Mouse (Mus musculus) olfactory bulb, adult 2 months (tissue): ENCODE results near the gene Olfml3. TPM values are rescaled to one million over a fixed set of nuclear protein-coding genes. Genes with fewer than 3 reads are reported as not detected.

Experiments
- H3K27ac ChIP-seq: fragments of 200-500 bp; 2 replicates; pipeline ENCODE4 v1.5.1; 2012; ENCODE audit warnings: low read depth, low read length; ENCODE audit not compliant: insufficient read depth
- H3K4me1 ChIP-seq: fragments of 200-500 bp; 2 replicates; pipeline ENCODE4 v1.6.1; 2012; ENCODE audit warnings: low read length; ENCODE audit not compliant: control insufficient read depth, insufficient read depth
- H3K4me3 ChIP-seq: fragments of 200-500 bp; 2 replicates; pipeline ENCODE4 v1.5.1; 2012; ENCODE audit warnings: mild to moderate bottlenecking, low read depth, low read length, moderate library complexity; ENCODE audit not compliant: insufficient read depth
- CTCF ChIP-seq: fragments of 200-500 bp; IDR thresholded peaks from 2 replicates; pipeline ENCODE4 v1.5.1; 2012; ENCODE audit warnings: low read depth, mild to moderate bottlenecking, low read length, moderate library complexity; ENCODE audit not compliant: insufficient read depth
- POLR2A ChIP-seq: fragments of 200-500 bp; IDR thresholded peaks from 2 replicates; pipeline ENCODE4 v1.6.1; 2012; ENCODE audit warnings: mild to moderate bottlenecking, low read depth, low read length, moderate library complexity; ENCODE audit not compliant: insufficient read depth
- WGBS: fragments of 180-500 bp; shearing (Covaris S2); methylation state at CpG from one replicate; pipeline ENCODE4 v1.1.7; 2018; 5-methylcytosine and 5-hydroxymethylcytosine counted together
- polyA plus RNA-seq: library from polyadenylated mRNA; stranded (reverse); fragments of >200 nt; gene quantifications from 2 replicates; pipeline ENCODE4 v1.2.4, GENCODE M21; 2012; ENCODE audit warnings: low replicate concordance; ENCODE audit not compliant: missing spikeins, insufficient read depth, insufficient read length

Gene Olfml3
- polyA plus RNA-seq, 1 experiment = not detected

GRCm38 (mm10) chr3:103773508-103773907 lies 35.7 kb upstream of the Olfml3 start:
- H3K4me3 ChIP-seq = no peak overlapping the region
- WGBS = 71% methylated on average over 3 of the region's 3 CpGs
- TF ChIP-seq POLR2A (no peak), CTCF (no peak)
- peaks cover 15% of the 10 kb centered on the region for H3K4me1 ChIP-seq
- no peak overlapping the region for H3K27ac ChIP-seq

DNA sequence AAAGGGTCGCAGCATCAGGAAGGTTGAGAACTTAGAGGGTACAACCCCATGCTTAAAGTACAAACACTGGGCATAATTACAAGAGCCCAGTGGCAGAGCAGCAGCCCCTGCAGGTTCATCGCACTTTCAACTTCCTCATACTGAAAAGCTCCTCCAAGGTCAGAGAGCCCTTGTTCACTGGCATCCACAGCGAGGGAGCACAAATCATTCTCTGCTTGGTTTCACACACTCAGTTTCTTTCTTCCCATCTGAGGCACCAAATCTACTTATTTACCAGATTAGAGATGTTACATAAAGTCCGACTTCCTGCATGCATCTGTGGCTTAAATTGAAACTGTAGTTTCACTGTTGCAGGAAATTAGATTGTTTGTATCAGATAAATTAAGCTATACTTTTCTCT lies 35.0 kb upstream of the Olfml3 start:
- no peak for TF ChIP-seq CTCF
- no peak for TF ChIP-seq POLR2A
- Histone ChIP-seq H3K4me1 (peaks cover 12% of the 10 kb centered on the region), H3K27ac (peak overlapping the region; percentile 40; the same call in 1 of the 2 replicates), H3K4me3 (no peak overlapping the region)
- WGBS = 36% methylated on average over 4 of the region's 4 CpGs

DNA sequence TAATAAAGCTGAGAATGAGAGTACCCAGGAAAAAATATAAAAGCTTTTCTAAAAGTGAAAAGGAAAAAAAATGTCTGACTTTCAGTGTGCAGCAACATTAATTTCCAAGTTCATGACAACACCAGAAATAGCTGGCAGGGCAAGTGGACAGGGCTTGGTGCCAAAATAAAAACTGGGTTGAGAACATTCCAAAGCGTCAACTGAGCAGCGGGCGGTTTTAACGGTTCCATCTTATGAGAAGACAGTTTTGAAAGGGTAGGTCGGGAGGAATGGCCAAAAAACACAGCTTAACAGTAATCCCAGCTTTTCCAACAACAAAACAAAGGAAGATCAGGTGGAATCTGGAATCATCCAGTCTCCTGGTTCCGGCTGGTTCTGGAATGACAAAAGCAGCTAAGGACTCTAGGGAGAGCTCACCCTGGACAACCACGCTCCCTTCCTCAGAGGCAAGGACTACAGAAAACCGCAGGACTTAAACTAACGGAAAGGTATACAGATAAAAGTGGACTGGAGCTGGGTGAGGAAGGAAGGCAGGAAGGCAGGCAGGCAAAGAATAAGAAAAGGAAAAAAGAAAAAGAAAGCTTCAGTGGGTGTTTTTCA lies 33.8 kb upstream of the Olfml3 start:
- TF ChIP-seq POLR2A (no peak), CTCF (no peak)
- Histone ChIP-seq H3K4me3 (no peak overlapping the region), H3K27ac (no peak overlapping the region), H3K4me1 (peaks cover 8% of the 10 kb centered on the region)
- 53% methylated on average over 9 of the region's 9 CpGs for WGBS

- TF ChIP-seq CTCF (no peak), POLR2A (no peak)
- 40% methylated on average over 3 of the region's 3 CpGs for WGBS
- Histone ChIP-seq H3K4me3 (no peak overlapping the region), H3K27ac (no peak overlapping the region), H3K4me1 (peaks cover 3% of the 10 kb centered on the region; the same call in 1 of the 2 replicates)
Observed at GRCm38 (mm10) chr3:103766789-103767188, 29.0 kb upstream of the Olfml3 start.

GRCm38 (mm10) chr3:103759261-103759970 lies 21.6 kb upstream of the Olfml3 start:
- TF ChIP-seq POLR2A (no peak), CTCF (no peak)
- 76% methylated on average over 5 of the region's 5 CpGs for WGBS
- H3K27ac ChIP-seq = no peak overlapping the region
- no peak overlapping the region for H3K4me3 ChIP-seq
- H3K4me1 ChIP-seq = no peaks in the 10 kb centered on the region; the same call in 1 of the 2 replicates

GRCm38 (mm10) chr3:103758456-103758855 lies 20.7 kb upstream of the Olfml3 start:
- no peak overlapping the region for H3K4me3 ChIP-seq
- no peak overlapping the region for H3K27ac ChIP-seq
- no peak for TF ChIP-seq POLR2A
- WGBS = 78% methylated on average over 7 of the region's 7 CpGs
- no peaks in the 10 kb centered on the region; the same call in 1 of the 2 replicates for H3K4me1 ChIP-seq

DNA sequence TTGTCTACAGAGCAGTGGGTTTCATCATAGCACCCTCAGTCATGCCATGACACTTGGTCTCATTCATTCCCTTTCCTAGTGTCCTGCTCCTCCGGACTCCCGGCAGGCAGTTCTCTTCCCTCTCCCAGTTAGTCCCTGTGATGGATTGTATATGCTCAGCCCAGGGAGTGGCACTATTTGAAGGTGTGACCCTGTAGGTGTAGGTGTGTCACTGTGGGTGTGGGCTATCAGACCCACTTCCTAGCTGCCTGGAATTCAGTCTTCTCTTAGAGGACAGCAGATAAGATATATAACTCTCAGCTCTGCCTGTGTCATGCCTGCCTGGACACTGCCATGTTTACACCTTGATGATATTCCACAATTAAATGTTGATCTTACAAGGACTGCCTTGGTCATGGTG lies 19.1 kb upstream of the Olfml3 start:
- 93% methylated on average over 2 of the region's 2 CpGs for WGBS

DNA sequence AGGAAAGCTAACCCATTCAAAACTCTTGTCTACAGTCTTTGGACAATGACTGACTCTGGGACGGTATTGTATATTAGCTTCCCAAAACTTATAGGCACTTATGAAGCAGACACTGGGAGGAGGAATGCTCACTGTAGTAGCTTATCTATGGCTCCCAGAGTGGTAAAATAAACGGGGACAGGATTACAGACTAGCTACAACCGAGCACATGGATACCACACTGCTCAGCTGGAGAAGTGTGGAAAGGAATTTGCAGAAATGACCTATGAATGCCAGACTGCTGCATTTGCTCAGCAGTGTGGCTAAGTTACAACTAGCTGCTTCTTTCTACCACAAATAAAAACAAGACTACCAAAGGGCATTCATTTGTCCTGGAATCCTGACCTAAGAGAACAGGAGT lies 17.6 kb upstream of the Olfml3 start:
- no peak overlapping the region for H3K27ac ChIP-seq
- no peaks in the 10 kb centered on the region for H3K4me1 ChIP-seq
- TF ChIP-seq POLR2A = no peak
- no peak for TF ChIP-seq CTCF
- WGBS = 77% methylated on average over 3 of the region's 3 CpGs
- H3K4me3 ChIP-seq = no peak overlapping the region

More for the DNA sequence above, 19.1 kb upstream of the Olfml3 start:
- TF ChIP-seq POLR2A = no peak
- no peak for TF ChIP-seq CTCF
- no peak overlapping the region for H3K27ac ChIP-seq
- H3K4me3 ChIP-seq = no peak overlapping the region
- H3K4me1 ChIP-seq = no peaks in the 10 kb centered on the region; the same call in 1 of the 2 replicates

DNA sequence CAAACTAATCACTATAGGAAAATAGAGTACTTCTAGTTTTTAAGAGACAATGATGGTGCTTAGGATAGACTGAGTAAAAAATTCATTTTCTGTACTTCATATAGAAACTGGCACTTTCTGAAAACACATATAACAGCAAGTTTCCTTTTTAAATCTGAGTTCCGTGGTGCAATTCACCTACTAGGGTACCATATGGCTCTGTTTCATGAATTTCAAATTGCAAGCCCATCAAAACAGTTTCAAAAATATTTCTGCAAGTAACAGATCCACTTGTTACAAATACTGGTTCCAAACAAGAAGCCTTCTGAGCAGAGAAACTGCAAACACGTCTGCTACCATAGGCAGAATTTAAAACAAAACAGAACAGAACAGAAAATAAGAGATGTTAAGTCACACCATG lies 13.8 kb upstream of the Olfml3 start:
- Histone ChIP-seq H3K27ac (no peak overlapping the region), H3K4me3 (no peak overlapping the region), H3K4me1 (0 out of 2 replicates have a peak, but pooled peaks cover 2% of the 10 kb centered on the region)
- 79% methylated on average over 2 of the region's 2 CpGs for WGBS
- TF ChIP-seq POLR2A (no peak), CTCF (no peak)
